Mouse (Mus musculus) kidney, adult 8-10 months (tissue): ENCODE data around the gene Farsb.
A peak's percentile ranks its signal among the peaks of the same experiment; 100 is the strongest.

Experiments used
- DNase-seq, 2 experiments: peaks; one replicate each; pipeline ENCODE4 v3.0.0; 2022

The Farsb gene

GRCm38 (mm10) chr1:78488752-78489492 is at the start of gene Farsb:
Farsb (minus strand) TSS chr1:78488897.
- DNase-seq, result peak; percentile 91

GRCm38 (mm10) chr1:78538396-78538795 is 49.7 kb upstream of the Farsb start:
- DNase-seq, result no peak

- DNase-seq, result peak; percentile 12 to 19
Observed at GRCm38 (mm10) chr1:78537494-78538010, 48.9 kb upstream of the Farsb start.

- peak; percentile 63 to 77 for DNase-seq
Observed at GRCm38 (mm10) chr1:78536310-78537164, 47.8 kb upstream of the Farsb start.

GRCm38 (mm10) chr1:78534428-78535150 is 45.9 kb upstream of the Farsb start:
- no peak for DNase-seq

GRCm38 (mm10) chr1:78532184-78532800 is 43.6 kb upstream of the Farsb start:
- no peak for DNase-seq

GRCm38 (mm10) chr1:78530500-78531215 is 42.0 kb upstream of the Farsb start:
- DNase-seq, result no peak

GRCm38 (mm10) chr1:78529011-78529410 is 40.3 kb upstream of the Farsb start:
- no peak for DNase-seq

GRCm38 (mm10) chr1:78528356-78528755 is 39.7 kb upstream of the Farsb start:
- DNase-seq, result no peak

GRCm38 (mm10) chr1:78525189-78525886 is 36.6 kb upstream of the Farsb start:
- peak; percentile 50 to 79 for DNase-seq

GRCm38 (mm10) chr1:78518907-78519306 is 30.2 kb upstream of the Farsb start:
- DNase-seq, result no peak

- DNase-seq, result no peak
Observed at GRCm38 (mm10) chr1:78512756-78513155, 24.1 kb upstream of the Farsb start.

- DNase-seq, result peak; percentile 25 to 52
Observed at GRCm38 (mm10) chr1:78511621-78512160, 23.0 kb upstream of the Farsb start, which contains the start of gene BC035947. BC035947 (minus strand) TSS chr1:78512158.

GRCm38 (mm10) chr1:78510862-78511261 is 22.2 kb upstream of the Farsb start, which contains the start of gene Mogat1:
Mogat1 (plus strand) TSS chr1:78510991.
- peak; percentile 63 to 70 for DNase-seq

- DNase-seq, result no peak
Observed at GRCm38 (mm10) chr1:78507137-78507536, 18.4 kb upstream of the Farsb start.

- peak; percentile 84 to 87 for DNase-seq
Observed at GRCm38 (mm10) chr1:78502527-78502926, 13.8 kb upstream of the Farsb start.

GRCm38 (mm10) chr1:78501856-78502255 is 13.2 kb upstream of the Farsb start:
- peak; percentile 43 to 55 for DNase-seq

- DNase-seq, result peak; percentile 45 to 60
Observed at GRCm38 (mm10) chr1:78501036-78501435, 12.3 kb upstream of the Farsb start.

- DNase-seq, result no peak
Observed at GRCm38 (mm10) chr1:78490143-78490542, 1.4 kb upstream of the Farsb start.

- DNase-seq, result no peak
Observed at GRCm38 (mm10) chr1:78488427-78488751, 308 bp downstream of the Farsb start.

- no peak for DNase-seq
Observed at GRCm38 (mm10) chr1:78484361-78484760, 4.3 kb downstream of the Farsb start.
